Comparison of ENCODE assay signal across 13 mouse cellular contexts in genomic region chr4:128132876-128133646, GRCm38 (mm10).
A peak's percentile ranks its signal among the peaks of the same experiment; 100 is the strongest.
DNase-seq lines count a peak whose midpoint lies in the region; ATAC-seq and TF ChIP-seq lines count a peak whose summit lies in the region.
"Had no signal": no experiment of that assay in that cellular context is flagged by ENCODE, and none has a peak within 500 bp of the region (broad histone marks: within the 10 kb centered on the region; RNA-seq: fewer than 3 reads in every experiment).

No protein-coding gene starts in this region.

- ATAC-seq in midbrain, embryonic 15.5 days (replicated peaks) = no peak

- H3K4me2 ChIP-seq in midbrain, embryonic 15.5 days = no peak overlapping the region
- H3K4me2 ChIP-seq: heart, embryonic 15.5 days had no signal

- H3K4me1 ChIP-seq in midbrain, embryonic 15.5 days = peaks cover 18% of the 10 kb centered on the region
- H3K4me1 ChIP-seq: heart, embryonic 15.5 days had no signal

- H3K9ac ChIP-seq in midbrain, embryonic 15.5 days = no peak overlapping the region
- H3K9ac ChIP-seq: heart, embryonic 15.5 days had no signal

- TF ChIP-seq CTCF in brain, embryonic 14.5 days (IDR thresholded peaks at IDR 0.05; ENCODE audit: borderline replicate concordance, extremely low read depth, insufficient read depth, insufficient read length) = no peak

- intact Hi-C loops in left cerebral cortex, postnatal 10 days (cut with DNase I) = no loop called here
- intact Hi-C loops in left cerebral cortex, postnatal 36 days (cut with DNase I) = no loop called here

- WGBS in midbrain, embryonic 15.5 days = 62% methylated on average over 11 of the region's 11 CpGs

- H3K4me3 ChIP-seq in midbrain, embryonic 15.5 days = no peak overlapping the region
- H3K4me3 ChIP-seq: heart, embryonic 15.5 days had no signal

- no peak for TF ChIP-seq POLR2A in brain, embryonic 14.5 days (IDR thresholded peaks at IDR 0.05; ENCODE audit: borderline replicate concordance, extremely low read depth, insufficient read depth, insufficient read length, poor library complexity, severe bottlenecking)

- H3K36me3 ChIP-seq in midbrain, embryonic 15.5 days (replicated peaks) = no peaks in the 10 kb centered on the region
- H3K36me3 ChIP-seq: heart, embryonic 15.5 days had no signal

- H3K27ac ChIP-seq in midbrain, embryonic 15.5 days = peak overlapping the region; percentile 12; the same call in 1 of the 2 replicates
- H3K27ac ChIP-seq: heart, embryonic 15.5 days had no signal

- H3K9me3 ChIP-seq in midbrain, embryonic 15.5 days = no peaks in the 10 kb centered on the region
- H3K9me3 ChIP-seq: heart, embryonic 15.5 days had no signal

- no peaks in the 10 kb centered on the region for H3K27me3 ChIP-seq in midbrain, embryonic 15.5 days (replicated peaks)
- H3K27me3 ChIP-seq: heart, embryonic 15.5 days had no signal

- DNase-seq in cerebellum, postnatal 14 days = peak; percentile 81 to 84
- DNase-seq in cerebellum, adult 11 months = no peak
- DNase-seq in left cerebral cortex, postnatal 10 days (ENCODE audit: extremely low spot score in 1 of 2, low spot score in 2 of 2) = peak; percentile 50 to 62
- DNase-seq in left cerebral cortex, postnatal 36 days (ENCODE audit: low spot score in 2 of 2) = no peak
- DNase-seq in brain, embryonic 14.5 days (ENCODE audit: low read depth) = peak; percentile 89
- DNase-seq in ovary, postnatal 36 days (ENCODE audit: low spot score) = no peak
- DNase-seq: cerebellum, adult 9-11 months; gastrocnemius, postnatal 36 days; kidney, postnatal 25 days; liver; thymus, postnatal 14 days had no signal

Comparison
In these comparisons a context has a peak if more than half of its experiments do, and no peak if none do; other contexts are left out.
1. DNase-seq: peak in cerebellum, postnatal 14 days (2 of 2), left cerebral cortex, postnatal 10 days (2 of 2) and brain, embryonic 14.5 days (single experiment); none in cerebellum, adult 11 months (single experiment), left cerebral cortex, postnatal 36 days (0 of 2) and ovary, postnatal 36 days (single experiment).